Comparison of ENCODE assay signal across 10 mouse cellular contexts in the genomic region with DNA sequence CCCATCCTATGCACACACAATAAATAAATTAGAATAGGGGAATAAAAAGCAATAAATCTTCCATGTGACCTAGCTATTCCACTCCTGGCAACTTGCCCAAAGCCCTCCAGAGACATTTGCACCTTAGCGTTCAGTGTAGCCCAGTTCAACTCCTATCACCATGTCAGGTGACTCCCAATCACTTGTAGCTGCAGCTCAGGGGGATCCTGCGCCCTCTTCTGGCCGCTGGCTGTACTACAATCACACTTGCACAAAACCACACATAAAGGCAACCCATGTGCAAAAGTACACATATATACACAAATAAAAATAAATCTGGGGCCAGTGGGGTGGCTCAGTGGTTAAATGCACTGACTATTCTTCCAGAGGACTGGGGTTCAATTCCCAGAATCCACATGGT. TPM values are rescaled to one million over a fixed set of nuclear protein-coding genes. Genes with fewer than 3 reads are reported as not detected.
DNase-seq lines count a peak whose midpoint lies in the region; ATAC-seq lines count a peak whose summit lies in the region.
"Had no signal": no experiment of that assay in that cellular context is flagged by ENCODE, and none has a peak within 500 bp of the region (broad histone marks: within the 10 kb centered on the region; RNA-seq: fewer than 3 reads in every experiment).

No protein-coding gene starts in this region.

- H3K27me3 ChIP-seq in midbrain, embryonic 10.5 days (ENCODE audit: low read depth, poor library complexity, severe bottlenecking) = no peaks in the 10 kb centered on the region
- no peaks in the 10 kb centered on the region for H3K27me3 ChIP-seq in midbrain, embryonic 15.5 days (replicated peaks)
- H3K27me3 ChIP-seq: hindbrain, embryonic 15.5 days had no signal

- peak; percentile 40 to 69 for DNase-seq in cerebellum, postnatal 14 days
- no peak for DNase-seq in cerebellum, adult 8-10 months
- peak; percentile 40 for DNase-seq in midbrain, embryonic 10.5 days (ENCODE audit: low spot score)
- peak; percentile 46 for DNase-seq in forelimb bud, embryonic 11.5 days (ENCODE audit: low read depth, low spot score)
- DNase-seq in retina, postnatal 1 day = peak; percentile 53
- DNase-seq in urinary bladder, postnatal 4 days (ENCODE audit: low spot score in 2 of 2) = no peak
- DNase-seq in adrenal gland, adult 8-10 months = no peak

- no peak overlapping the region for H3K4me2 ChIP-seq in midbrain, embryonic 15.5 days
- H3K4me2 ChIP-seq: hindbrain, embryonic 15.5 days had no signal

- WGBS in midbrain, embryonic 10.5 days = 32% methylated on average over 3 of the region's 3 CpGs
- WGBS in midbrain, embryonic 15.5 days = 23% methylated on average over 3 of the region's 3 CpGs

- H3K4me3 ChIP-seq in midbrain, embryonic 10.5 days = no peak overlapping the region
- H3K4me3 ChIP-seq in midbrain, embryonic 15.5 days = no peak overlapping the region
- H3K4me3 ChIP-seq: hindbrain, embryonic 15.5 days had no signal

- 0 out of 2 replicates have a peak, but pooled peaks cover 4% of the 10 kb centered on the region for H3K4me1 ChIP-seq in midbrain, embryonic 10.5 days
- no peaks in the 10 kb centered on the region for H3K4me1 ChIP-seq in midbrain, embryonic 15.5 days
- H3K4me1 ChIP-seq: hindbrain, embryonic 15.5 days had no signal

- H3K9ac ChIP-seq in midbrain, embryonic 15.5 days = no peak overlapping the region
- H3K9ac ChIP-seq: hindbrain, embryonic 15.5 days had no signal

- ATAC-seq in midbrain, embryonic 15.5 days (replicated peaks) = no peak

- no peak overlapping the region for H3K27ac ChIP-seq in midbrain, embryonic 10.5 days (replicated peaks)
- no peak overlapping the region for H3K27ac ChIP-seq in midbrain, embryonic 15.5 days
- H3K27ac ChIP-seq: hindbrain, embryonic 15.5 days had no signal

- H3K9me3 ChIP-seq in midbrain, embryonic 10.5 days (replicated peaks) = no peaks in the 10 kb centered on the region
- no peaks in the 10 kb centered on the region for H3K9me3 ChIP-seq in midbrain, embryonic 15.5 days
- H3K9me3 ChIP-seq: hindbrain, embryonic 15.5 days had no signal

- no peaks in the 10 kb centered on the region; the same call in 1 of the 2 replicates for H3K36me3 ChIP-seq in midbrain, embryonic 10.5 days
- H3K36me3 ChIP-seq in midbrain, embryonic 15.5 days (replicated peaks) = 0 out of 2 replicates have a peak, but pooled peaks cover 6% of the 10 kb centered on the region

RNA-seq across cellular contexts. Expression of gene Fblim1, which starts 14.3 kb away (rescaled TPM):
- polyA plus RNA-seq in midbrain, embryonic 10.5 days (2016; fragmentation: Nextera tagmentation; extraction: Ambion mirVana) = 24.5 and 27.5 TPM in 2 replicates
- polyA plus RNA-seq in midbrain, embryonic 15.5 days (2015; fragmentation: Nextera tagmentation; extraction: Ambion mirVana) = 35.2 and 41.0 TPM in 2 replicates
- 10 to 100 TPM; 10.2 to 21.0 (median 17.6) TPM for total RNA-seq in adrenal gland, adult 8-10 months (2022)

RNA-seq across cellular contexts. Expression of gene Tmem82, which starts 26.9 kb away (rescaled TPM):
- polyA plus RNA-seq in midbrain, embryonic 10.5 days (2016; fragmentation: Nextera tagmentation; extraction: Ambion mirVana) = 0.98 and 1.3 TPM in 2 replicates
- 0.32 and 0.65 TPM in 2 replicates for polyA plus RNA-seq in midbrain, embryonic 15.5 days (2015; fragmentation: Nextera tagmentation; extraction: Ambion mirVana)
- total RNA-seq in adrenal gland, adult 8-10 months (2022) = 1 to 10 TPM; 1.1 to 2.7 (median 2.1) TPM

RNA-seq across cellular contexts. Expression of gene Slc25a34, which starts 32.1 kb away (rescaled TPM):
- polyA plus RNA-seq in midbrain, embryonic 10.5 days (2016; fragmentation: Nextera tagmentation; extraction: Ambion mirVana) = 0.05 TPM in 1 of 2 replicates, not detected in the other
- 0.26 and 0.61 TPM in 2 replicates for polyA plus RNA-seq in midbrain, embryonic 15.5 days (2015; fragmentation: Nextera tagmentation; extraction: Ambion mirVana)
- total RNA-seq in adrenal gland, adult 8-10 months (2022) = 1 to 10 TPM; 1.3 to 5.1 (median 2.6) TPM
- polyA plus RNA-seq: neural tube, embryonic 14.5 days had no signal

RNA-seq across cellular contexts. Expression of gene Spen, which starts 53.1 kb away (rescaled TPM):
- polyA plus RNA-seq in midbrain, embryonic 10.5 days (2016; fragmentation: Nextera tagmentation; extraction: Ambion mirVana) = 12.3 and 14.8 TPM in 2 replicates
- polyA plus RNA-seq in midbrain, embryonic 15.5 days (2015; fragmentation: Nextera tagmentation; extraction: Ambion mirVana) = 19.4 and 20.0 TPM in 2 replicates
- 10 to 100 TPM; 53.0 to 94.3 (median 63.4) TPM for total RNA-seq in adrenal gland, adult 8-10 months (2022)

Comparison
In these comparisons a context has a peak if more than half of its experiments do, and no peak if none do; other contexts are left out.
1. DNase-seq: peak in cerebellum, postnatal 14 days (2 of 2), midbrain, embryonic 10.5 days (single experiment), forelimb bud, embryonic 11.5 days (single experiment) and retina, postnatal 1 day (single experiment); none in cerebellum, adult 8-10 months (single experiment), urinary bladder, postnatal 4 days (0 of 2) and adrenal gland, adult 8-10 months (single experiment).